Mouse (Mus musculus): Measurements from ENCODE around the gene Taf7l.

Gene Taf7l

GRCm38 (mm10) chrX:134476290-134476689 is at the start of gene Taf7l:
Taf7l (minus strand) TSS chrX:134476490.
- no peak for DNase-seq (ENCODE audit: low spot score)

GRCm38 (mm10) chrX:134525260-134525659 is 49.0 kb upstream of the Taf7l start:
- DNase-seq (ENCODE audit: low spot score) = no peak

GRCm38 (mm10) chrX:134523772-134524171 is 47.5 kb upstream of the Taf7l start:
- no peak for DNase-seq (ENCODE audit: low spot score)

GRCm38 (mm10) chrX:134509473-134509872 is 33.2 kb upstream of the Taf7l start:
- DNase-seq (ENCODE audit: low spot score) = no peak

GRCm38 (mm10) chrX:134507977-134508376 is 31.7 kb upstream of the Taf7l start:
- DNase-seq (ENCODE audit: low spot score) = no peak

GRCm38 (mm10) chrX:134500651-134501050 is 24.4 kb upstream of the Taf7l start:
- DNase-seq (ENCODE audit: low spot score) = no peak

GRCm38 (mm10) chrX:134481720-134482119 is 5.4 kb upstream of the Taf7l start:
- DNase-seq (ENCODE audit: low spot score) = no peak

GRCm38 (mm10) chrX:134474988-134475710 is 1.1 kb downstream of the Taf7l start:
- DNase-seq (ENCODE audit: low spot score) = no peak

- no peak for DNase-seq (ENCODE audit: low spot score)
Measured at GRCm38 (mm10) chrX:134427307-134427706, 49.0 kb downstream of the Taf7l start.

GRCm38 (mm10) chrX:134426819-134427218 is 49.5 kb downstream of the Taf7l start:
- no peak for DNase-seq (ENCODE audit: low spot score)

GRCm38 (mm10) chrX:134425798-134426197 is 50.5 kb downstream of the Taf7l start:
- no peak for DNase-seq (ENCODE audit: low spot score)

- no peak for DNase-seq (ENCODE audit: low spot score)
Measured at GRCm38 (mm10) chrX:134424263-134424662, 52.0 kb downstream of the Taf7l start.

- no peak for DNase-seq (ENCODE audit: low spot score)
Measured at GRCm38 (mm10) chrX:134420097-134420496, 56.2 kb downstream of the Taf7l start.

- no peak for DNase-seq (ENCODE audit: low spot score)
Measured at GRCm38 (mm10) chrX:134412096-134412495, 64.2 kb downstream of the Taf7l start.
